Mouse (Mus musculus): ENCODE measurements around the gene Gm20708.
"Not testable (repeated sequence)": the region's sequence is repeated elsewhere in the genome, so short reads cannot be mapped to it uniquely, and the experiment has no call there.

Gene Gm20708

GRCm38 (mm10) chr11:117781199-117781821, 28.2 kb upstream of the Gm20708 start:
- peak; percentile 67 for DNase-seq (ENCODE audit: low spot score)

DNA sequence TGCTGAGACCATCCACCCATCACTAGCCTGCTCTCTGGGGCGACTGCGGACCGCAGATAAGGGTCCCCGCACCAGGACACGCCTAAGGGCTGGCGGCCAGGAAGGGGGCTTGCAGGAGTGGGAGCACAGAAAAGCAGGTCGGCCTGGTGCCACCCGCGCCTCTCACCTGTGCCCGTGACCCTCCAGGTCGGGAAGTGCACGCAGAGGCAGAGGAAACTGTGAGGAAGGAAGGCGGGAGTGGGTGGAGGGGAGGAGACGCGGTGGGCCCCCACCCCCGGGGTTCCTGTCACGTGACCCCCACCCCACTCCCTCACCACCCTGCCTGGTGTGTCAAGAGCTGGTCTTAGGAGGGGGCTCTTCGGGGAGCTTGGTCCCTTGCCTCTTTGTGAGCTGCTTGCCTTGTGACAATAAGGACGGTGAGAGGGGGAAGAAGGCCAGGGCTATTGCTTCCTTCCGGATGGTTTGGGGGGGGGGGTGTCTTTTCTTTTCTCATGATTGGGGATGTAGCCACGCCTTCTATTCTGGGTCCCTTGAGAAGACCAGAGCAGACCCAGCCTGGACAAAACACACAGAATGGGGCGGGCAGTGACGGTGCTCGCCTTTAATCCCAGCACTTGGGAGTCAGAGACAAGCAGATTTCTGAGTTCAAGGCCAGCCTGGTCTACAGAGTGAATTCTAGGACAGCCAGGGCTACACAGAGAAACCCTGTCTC, 27.3 kb upstream of the Gm20708 start, which contains the start of the genes Tmc8 and Tmc6:
Gene Tmc8, plus strand, starts transcription at position 84 of the 712 bp plus-strand sequence.
Gene Tmc6, minus strand, starts transcription at position 206 of the 712 bp plus-strand sequence.
- DNase-seq (ENCODE audit: low spot score) = peak; percentile 69

DNA sequence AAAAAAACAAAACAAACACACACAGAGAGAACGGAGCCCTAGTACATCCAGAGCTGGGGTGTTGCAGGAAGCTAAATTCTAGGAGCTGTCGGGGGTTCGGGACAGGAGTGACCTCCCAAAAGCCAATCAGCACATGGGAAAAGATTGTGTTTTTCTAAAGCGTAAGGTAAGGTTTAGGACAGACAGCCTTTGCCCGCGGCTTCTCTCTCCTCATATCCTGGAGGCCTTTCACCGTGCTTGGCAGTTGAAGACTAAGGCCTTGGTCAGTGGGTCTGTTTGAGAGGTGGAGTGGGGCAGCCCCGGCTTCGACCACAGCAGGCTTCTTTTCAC, 26.8 kb upstream of the Gm20708 start:
- DNase-seq (ENCODE audit: low spot score) = no peak

- peak; percentile 66 for DNase-seq (ENCODE audit: low spot score)
Measured at GRCm38 (mm10) chr11:117783089-117783488, 26.4 kb upstream of the Gm20708 start.

DNA sequence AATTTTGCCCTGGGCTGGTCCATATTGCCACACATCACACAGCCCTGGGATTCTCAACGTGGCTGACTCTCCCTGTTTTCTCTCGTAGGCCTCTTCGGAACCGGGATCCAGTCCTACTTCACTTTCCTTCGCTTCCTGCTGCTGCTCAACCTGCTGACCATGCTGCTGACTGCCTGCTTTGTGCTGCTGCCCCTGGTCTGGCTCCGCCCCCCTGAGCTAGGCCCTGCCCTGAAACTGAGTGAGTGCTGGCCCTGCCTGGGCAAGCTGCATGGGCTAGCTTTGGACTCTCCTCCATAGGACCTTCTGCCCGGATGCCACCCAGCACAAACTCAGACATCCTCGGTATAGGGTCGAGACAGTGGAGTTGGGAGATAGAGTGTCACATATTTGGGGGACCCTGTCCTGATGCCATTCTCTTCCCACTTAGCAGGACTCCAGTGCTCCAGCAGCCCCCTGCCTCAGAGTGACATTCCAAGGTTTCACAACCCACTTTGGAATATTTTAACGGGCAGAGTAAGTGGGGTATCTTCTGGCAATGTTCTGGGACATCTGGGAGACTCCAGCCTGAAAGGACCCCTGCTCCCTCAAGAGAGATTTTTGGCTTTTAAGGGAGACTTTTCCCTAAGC, 25.7 kb upstream of the Gm20708 start:
- peak; percentile 57 for DNase-seq (ENCODE audit: low spot score)

DNA sequence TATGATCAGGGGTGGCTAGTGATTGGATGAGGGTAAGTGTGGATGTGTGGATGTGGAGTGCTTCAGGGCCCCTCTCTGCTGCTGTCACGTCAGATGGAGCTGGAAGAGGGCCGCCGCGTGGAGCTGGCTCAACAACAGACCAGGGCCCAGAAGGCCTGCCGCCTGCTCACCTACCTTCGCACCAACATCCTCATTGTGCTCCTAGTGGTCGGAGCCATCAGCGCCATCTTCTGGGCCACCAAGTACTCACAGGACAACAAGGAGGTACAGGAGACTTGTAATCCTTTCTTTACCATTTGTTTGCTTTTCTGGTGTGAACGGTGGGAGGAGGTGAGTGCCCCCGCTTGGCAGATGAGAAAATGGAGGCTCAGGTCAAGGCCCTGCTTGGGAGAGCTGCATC, 23.2 kb upstream of the Gm20708 start:
- peak; percentile 52 for DNase-seq (ENCODE audit: low spot score)

- DNase-seq (ENCODE audit: low spot score) = not testable (repeated sequence)
Measured at GRCm38 (mm10) chr11:117788481-117788880, 21.0 kb upstream of the Gm20708 start.

- DNase-seq (ENCODE audit: low spot score) = peak; percentile 64
Measured at GRCm38 (mm10) chr11:117790286-117790685, 19.2 kb upstream of the Gm20708 start.

GRCm38 (mm10) chr11:117790703-117791440, 18.6 kb upstream of the Gm20708 start:
- DNase-seq (ENCODE audit: low spot score) = no peak

GRCm38 (mm10) chr11:117791441-117791761, 18.1 kb upstream of the Gm20708 start:
- no peak for DNase-seq (ENCODE audit: low spot score)

GRCm38 (mm10) chr11:117792281-117792888, 17.1 kb upstream of the Gm20708 start:
- DNase-seq (ENCODE audit: low spot score) = peak; percentile 75

- no peak for DNase-seq (ENCODE audit: low spot score)
Measured at GRCm38 (mm10) chr11:117794035-117794551, 15.4 kb upstream of the Gm20708 start.

DNA sequence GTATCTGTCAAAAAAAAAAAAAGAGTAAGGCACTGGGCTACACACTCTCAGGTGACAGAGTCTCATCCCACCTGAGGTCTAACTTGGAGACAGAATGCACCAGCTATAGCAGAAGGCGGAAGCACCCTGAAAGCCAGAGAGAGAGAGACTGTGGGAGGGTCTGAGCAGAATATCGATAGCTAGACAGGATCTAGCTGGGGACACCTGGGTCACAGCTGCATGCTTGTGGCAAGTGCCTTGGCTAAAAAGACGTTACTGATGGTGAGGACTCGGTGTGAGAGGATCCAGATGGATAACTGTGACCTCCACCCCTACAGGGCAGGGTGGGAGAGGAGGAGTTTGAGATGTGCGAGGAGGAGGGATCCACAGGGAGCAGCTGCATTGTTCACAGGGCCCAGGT, 12.5 kb upstream of the Gm20708 start:
- DNase-seq (ENCODE audit: low spot score) = no peak

DNA sequence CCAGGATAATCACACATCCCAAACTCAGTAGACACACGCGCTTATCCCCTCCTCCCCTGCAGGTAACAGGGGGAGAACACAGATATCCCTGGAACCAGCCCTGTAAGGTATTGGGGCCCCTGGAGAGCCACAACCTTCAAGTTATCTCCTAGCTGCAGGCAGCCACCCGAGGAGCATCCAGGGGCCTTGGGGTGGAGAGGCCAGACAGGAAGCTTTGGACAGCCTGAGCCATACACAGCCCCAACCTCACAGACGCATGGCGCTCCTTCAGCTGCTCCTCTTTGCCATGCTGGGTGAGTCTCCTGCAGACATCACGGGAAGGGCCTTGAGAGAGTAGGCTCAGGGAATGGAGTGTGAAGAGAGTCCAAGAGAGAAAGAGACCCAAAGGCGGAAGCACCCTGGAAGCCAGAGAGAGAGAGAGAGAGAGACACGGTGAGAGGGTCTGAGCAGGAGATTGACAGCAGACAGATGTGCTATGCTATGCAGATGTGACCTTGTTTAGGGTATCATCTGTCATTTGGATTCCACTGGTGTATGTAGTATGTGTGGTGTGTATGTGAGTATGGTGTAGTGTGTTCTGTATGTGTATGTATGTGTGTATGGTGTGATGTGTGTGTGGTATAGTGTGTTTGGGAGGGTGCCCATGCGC, 11.8 kb upstream of the Gm20708 start, which contains the start of gene 6030468B19Rik:
Gene 6030468B19Rik, plus strand, starts transcription at position 150 of the 649 bp plus-strand sequence.
- peak; percentile 60 for DNase-seq (ENCODE audit: low spot score)

- peak; percentile 32 for DNase-seq (ENCODE audit: low spot score)
Measured at GRCm38 (mm10) chr11:117798160-117798541, 11.3 kb upstream of the Gm20708 start.

DNA sequence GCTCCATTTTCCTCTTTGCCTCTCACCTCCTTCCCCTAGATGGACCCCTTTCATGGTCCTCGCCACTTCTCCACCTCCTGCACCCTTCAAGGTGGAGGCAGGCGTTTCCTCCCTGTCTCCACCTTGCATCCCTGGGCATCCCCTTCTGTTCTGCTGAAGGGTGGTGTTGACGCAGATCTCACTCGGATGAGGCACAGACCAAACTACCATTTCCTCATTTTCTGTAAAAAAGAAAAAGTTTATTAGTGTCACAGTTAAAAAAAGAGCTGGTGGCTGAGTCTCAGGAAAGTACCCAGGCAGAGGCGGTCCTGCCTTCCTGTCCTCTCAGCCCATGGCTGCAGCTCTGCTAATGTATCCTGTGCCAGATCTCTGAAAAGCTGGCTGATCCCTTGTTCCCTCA, 10.3 kb upstream of the Gm20708 start:
- DNase-seq (ENCODE audit: low spot score) = no peak

DNA sequence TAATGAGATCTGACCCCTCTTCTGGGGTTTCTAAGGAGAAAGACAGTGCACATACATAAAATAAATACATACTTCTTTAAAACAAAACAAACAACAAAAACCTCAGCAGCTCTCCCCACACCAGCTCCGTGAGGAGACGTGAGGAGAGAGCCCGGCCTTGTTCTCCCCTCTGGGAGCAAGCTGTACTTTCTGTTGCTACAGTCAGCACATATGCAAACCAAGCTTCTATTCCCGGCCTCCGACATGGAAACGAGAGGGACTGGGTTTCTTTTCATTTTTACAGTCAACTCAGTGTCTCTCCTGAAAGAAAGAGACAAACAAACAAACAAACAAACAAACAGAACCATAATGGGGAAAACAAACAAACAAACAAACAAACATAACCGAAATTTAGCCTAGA, 9.4 kb upstream of the Gm20708 start:
- no peak for DNase-seq (ENCODE audit: low spot score)

GRCm38 (mm10) chr11:117801650-117802049, 7.8 kb upstream of the Gm20708 start:
- no peak for DNase-seq (ENCODE audit: low spot score)

- no peak for DNase-seq (ENCODE audit: low spot score)
Measured at GRCm38 (mm10) chr11:117803166-117803688, 6.2 kb upstream of the Gm20708 start.

GRCm38 (mm10) chr11:117806781-117807180, 2.7 kb upstream of the Gm20708 start:
- DNase-seq (ENCODE audit: low spot score) = no peak

DNA sequence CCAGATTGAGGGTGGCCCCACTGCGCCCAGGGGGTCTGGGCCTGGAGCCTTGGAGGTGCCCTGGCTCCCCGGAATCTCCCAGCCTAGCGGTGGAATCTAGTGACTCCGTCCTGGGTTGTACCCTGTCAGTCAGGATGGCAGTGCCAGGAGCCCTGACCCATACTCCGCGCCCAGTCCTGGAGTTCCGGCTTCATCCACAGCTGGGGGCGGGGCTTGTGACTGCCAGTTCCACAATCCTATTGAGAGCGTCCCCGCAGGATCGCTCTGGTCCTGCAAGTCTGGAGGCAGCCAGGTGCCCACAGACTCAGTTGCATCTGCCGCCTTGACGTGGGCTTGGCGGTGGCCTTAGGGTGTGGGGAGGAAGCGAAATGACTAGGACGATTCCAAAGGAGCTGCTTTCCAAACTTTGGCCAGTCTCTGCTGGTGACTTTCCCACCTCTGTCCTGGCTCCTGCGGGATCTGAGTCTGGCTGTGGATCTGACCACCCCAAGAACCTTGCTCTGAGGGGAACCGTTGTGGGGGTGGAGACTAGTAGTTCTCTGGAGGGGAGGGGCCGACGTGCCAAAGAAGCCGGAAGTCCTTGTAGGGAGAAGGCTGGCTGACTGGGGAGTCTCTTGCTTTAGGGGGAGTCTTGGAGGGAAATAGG, 1.1 kb downstream of the Gm20708 start:
- DNase-seq (ENCODE audit: low spot score) = peak; percentile 75
